Mouse (Mus musculus) CH12.LX (cell line): ENCODE results near the gene Sbk3.

Experiments used
- CTCF ChIP-seq, 2 experiments: IDR thresholded peaks in 1 of 2; conservative IDR thresholded peaks in 1 of 2; 2 replicates each; pipeline ENCODE4 v1.5.1; 2011 to 2012; ENCODE audit warnings: low read depth in 2 of 2, low read length in 2 of 2, improper control_type of control experiment in 1 of 2, inconsistent platforms in 1 of 2, mild to moderate bottlenecking in 1 of 2, moderate library complexity in 1 of 2
- NELFE ChIP-seq: IDR thresholded peaks from 2 replicates; pipeline ENCODE4 v1.6.1; 2011; ENCODE audit warnings: low read depth, low read length, improper control_type of control experiment
- ZMIZ1 ChIP-seq: IDR thresholded peaks from 2 replicates; pipeline ENCODE4 v1.6.1; 2012; ENCODE audit warnings: low read depth, mild to moderate bottlenecking, inconsistent platforms, low read length, improper control_type of control experiment

DNA sequence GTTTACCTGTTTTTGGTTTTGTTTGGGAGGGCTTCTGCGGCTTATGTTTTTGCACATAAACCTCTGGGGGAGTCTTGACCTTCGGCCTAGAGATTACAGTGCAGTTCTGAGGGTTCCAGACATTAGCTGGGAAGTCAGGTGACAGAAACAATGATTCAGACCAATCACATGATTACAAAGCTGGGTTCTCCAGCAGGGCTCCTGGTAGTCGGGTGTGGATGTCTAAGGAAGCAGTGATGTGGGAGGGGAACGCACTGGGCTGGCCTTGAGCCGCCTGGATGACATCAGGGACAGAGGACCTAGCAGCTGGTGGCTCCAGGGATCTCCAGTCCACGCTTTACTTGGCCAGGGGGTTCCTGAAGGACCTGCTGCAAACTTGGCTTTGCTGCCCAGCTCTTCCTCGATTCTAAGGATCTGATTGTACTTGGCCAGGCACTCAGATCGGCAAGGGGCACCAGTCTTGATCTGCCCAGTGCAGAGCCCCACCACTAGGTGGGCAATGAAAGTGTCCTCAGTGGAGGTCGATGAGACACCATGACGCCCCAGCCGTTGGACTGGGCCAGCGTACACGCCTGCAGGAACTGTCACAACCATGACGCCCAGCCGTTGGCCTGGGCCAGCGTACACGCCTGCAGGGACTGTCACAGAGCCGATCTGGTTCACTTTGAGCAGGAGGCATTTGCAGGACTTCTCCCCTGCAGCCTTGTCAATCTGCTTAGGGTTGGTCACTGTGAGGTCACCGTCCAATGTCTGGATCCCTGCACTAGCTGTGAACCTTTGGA is 20.2 kb downstream of the Sbk3 start:
- TF ChIP-seq NELFE: no peak
- no peak for TF ChIP-seq ZMIZ1
- no peak for TF ChIP-seq CTCF (conservative IDR thresholded peaks at IDR 0.05 in 1 of 2, IDR thresholded peaks at IDR 0.05 in 1 of 2; ENCODE audit: low read depth in 2 of 2, low read length in 2 of 2)
